ENCODE assay signal across 8 mouse cellular contexts in the genomic region with DNA sequence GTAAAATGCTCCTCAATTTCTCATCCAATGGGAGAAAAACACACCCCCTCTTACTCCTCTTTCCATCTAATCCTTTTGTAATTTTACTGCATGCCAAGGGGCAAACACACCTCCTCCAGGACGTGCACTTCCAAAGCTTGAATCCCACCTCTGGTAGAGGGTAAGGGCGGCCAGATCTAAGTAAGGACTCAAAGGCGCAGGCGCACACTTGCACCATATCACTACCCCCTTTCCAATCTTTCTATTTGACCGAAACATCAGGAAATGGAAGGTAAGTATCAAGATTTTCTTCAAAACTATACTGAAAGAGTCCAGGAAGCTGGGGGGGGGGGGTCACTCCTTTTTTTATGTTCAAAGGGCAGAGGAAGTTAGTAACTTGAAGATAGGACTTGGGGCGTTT. TPM values are rescaled to one million over a fixed set of nuclear protein-coding genes. Genes with fewer than 3 reads are reported as not detected.
A peak's percentile ranks its signal among the peaks of the same experiment; 100 is the strongest.
DNase-seq lines count a peak whose midpoint lies in the region; ATAC-seq and TF ChIP-seq lines count a peak whose summit lies in the region.

A gene (plus strand): TSS at position 109 of the 400 bp plus-strand sequence.

- peak within 1 kb of the TSS; percentile 68 for H3K4me2 ChIP-seq in liver, embryonic 12.5 days
- peak within 1 kb of the TSS; percentile 70 for H3K4me2 ChIP-seq in stomach, postnatal 0 days (replicated peaks; ENCODE audit: low read depth)

- no peak within 1 kb of the TSS for H3K27ac ChIP-seq in gastrocnemius, adult 2 months
- H3K27ac ChIP-seq in thymus, adult 2 months (ENCODE audit: control insufficient read depth, insufficient read depth, low read length), result no peak within 1 kb of the TSS
- no peak within 1 kb of the TSS for H3K27ac ChIP-seq in liver, embryonic 12.5 days
- no peak within 1 kb of the TSS for H3K27ac ChIP-seq in stomach, postnatal 0 days (replicated peaks)

- peak within 1 kb of the TSS; percentile 67 for H3K4me3 ChIP-seq in gastrocnemius, adult 2 months
- peak within 1 kb of the TSS; percentile 55 for H3K4me3 ChIP-seq in thymus, adult 2 months (ENCODE audit: control insufficient read depth, insufficient read depth, low read length)
- peak within 1 kb of the TSS; percentile 45 for H3K4me3 ChIP-seq in liver, embryonic 12.5 days
- peak within 1 kb of the TSS; percentile 37 for H3K4me3 ChIP-seq in stomach, postnatal 0 days (ENCODE audit: low read depth, low read length)

- peaks cover 32% of the 10 kb centered on the region for H3K27me3 ChIP-seq in thymus, adult 2 months (ENCODE audit: control insufficient read depth, insufficient read depth, low read length)
- H3K27me3 ChIP-seq in liver, embryonic 12.5 days (replicated peaks), result peaks cover 94% of the 10 kb centered on the region
- H3K27me3 ChIP-seq in stomach, postnatal 0 days (ENCODE audit: control insufficient read depth, insufficient read depth, low read length), result peaks cover 24% of the 10 kb centered on the region

- no peak for DNase-seq in gastrocnemius, adult 2 months
- no peak for DNase-seq in gastrocnemius, adult 18-20 months (ENCODE audit: low spot score)
- DNase-seq in thymus, adult 2 months, result no peak
- no peak for DNase-seq in thymus, adult 18-20 months
- DNase-seq in stomach, postnatal 0 days (ENCODE audit: low spot score), result no peak
- no peak for DNase-seq in urinary bladder, postnatal 14 days (ENCODE audit: low spot score)
- no peak for DNase-seq in layer of hippocampus, adult 11-12 months (ENCODE audit: low spot score)

- intact Hi-C loops in gastrocnemius, adult 2 months (cut with DNase I), result no loop called here

- no peak for ATAC-seq in liver, embryonic 12.5 days
- ATAC-seq in stomach, postnatal 0 days (ENCODE audit: low FRiP score, low TSS enrichment), result no peak

- no peak for TF ChIP-seq POLR2A in thymus, adult 2 months (IDR thresholded peaks at IDR 0.05; ENCODE audit: control insufficient read depth, extremely low read depth, insufficient read depth, low read length, poor library complexity)

- no peaks in the 10 kb centered on the region for H3K36me3 ChIP-seq in thymus, adult 2 months (ENCODE audit: control insufficient read depth, insufficient read depth, low read length)
- H3K36me3 ChIP-seq in liver, embryonic 12.5 days, result no peaks in the 10 kb centered on the region
- H3K36me3 ChIP-seq in stomach, postnatal 0 days (ENCODE audit: control insufficient read depth, insufficient read depth, low read length), result no peaks in the 10 kb centered on the region

- H3K9ac ChIP-seq in liver, embryonic 12.5 days, result no peak within 1 kb of the TSS
- H3K9ac ChIP-seq in stomach, postnatal 0 days (ENCODE audit: low read length), result no peak within 1 kb of the TSS

- no peaks in the 10 kb centered on the region for H3K9me3 ChIP-seq in liver, embryonic 12.5 days (replicated peaks)
- no peaks in the 10 kb centered on the region for H3K9me3 ChIP-seq in stomach, postnatal 0 days (ENCODE audit: control insufficient read depth, low read length)

- 3% methylated on average over 6 of the region's 6 CpGs for WGBS in thymus, adult 2 months
- WGBS in liver, embryonic 12.5 days (ENCODE audit: insufficient replicate concordance), result 2% methylated on average over 6 of the region's 6 CpGs
- 4% methylated on average over 6 of the region's 6 CpGs for WGBS in stomach, postnatal 0 days

- H3K4me1 ChIP-seq in thymus, adult 2 months (replicated peaks; ENCODE audit: control insufficient read depth, insufficient read depth, low read length), result peaks cover 8% of the 10 kb centered on the region
- peaks cover 11% of the 10 kb centered on the region; the same call in 1 of the 2 replicates for H3K4me1 ChIP-seq in liver, embryonic 12.5 days
- H3K4me1 ChIP-seq in stomach, postnatal 0 days (replicated peaks; ENCODE audit: control insufficient read depth, insufficient read depth), result no peaks in the 10 kb centered on the region

- TF ChIP-seq EP300 in stomach, postnatal 0 days (optimal IDR thresholded peaks at IDR 0.05), result no peak

- TF ChIP-seq CTCF in gastrocnemius, adult 2 months (IDR thresholded peaks at IDR 0.05), result no peak
- no peak for TF ChIP-seq CTCF in thymus, adult 2 months (IDR thresholded peaks at IDR 0.05; ENCODE audit: borderline replicate concordance, control insufficient read depth, extremely low read depth, insufficient read depth, low read length, poor library complexity)
- TF ChIP-seq CTCF in stomach, postnatal 0 days (IDR thresholded peaks at IDR 0.05; ENCODE audit: low read depth), result no peak

RNA-seq across cellular contexts. Expression of the gene that starts here (rescaled TPM):
- total RNA-seq in gastrocnemius, adult 2 months (2021), result not detected
- not detected for total RNA-seq in gastrocnemius, adult 18-20 months (2021)
- polyA plus RNA-seq in thymus, adult 2 months (2012; rRNA removed), result 0.03 TPM in 1 of 2 replicates, not detected in the other
- 0.02 TPM in 2 replicates for polyA plus RNA-seq in liver, embryonic 12.5 days (2016; fragmentation: Nextera tagmentation; extraction: Ambion mirVana)
- 0.02 TPM in 1 of 2 replicates, not detected in the other for polyA plus RNA-seq in stomach, postnatal 0 days (2015; fragmentation: Nextera tagmentation; extraction: Ambion mirVana)
